Mouse (Mus musculus) MEL (cell line): Measurements from ENCODE around the gene Lrp3.

Experiments used
- CHD2 ChIP-seq: IDR thresholded peaks from 2 replicates; pipeline ENCODE4 v1.6.1; 2011; ENCODE audit warnings: low read length, improper control_type of control experiment
- CTCF ChIP-seq, 3 experiments: IDR thresholded peaks in 2 of 3; conservative IDR thresholded peaks in 1 of 3; 2 replicates each; pipeline ENCODE4 v1.5.1; 2011 to 2012; ENCODE audit warnings: low read length in 3 of 3, low read depth in 2 of 3, mild to moderate bottlenecking in 2 of 3, improper control_type of control experiment in 1 of 3, inconsistent platforms in 1 of 3, mixed read lengths in 1 of 3, moderate library complexity in 1 of 3; ENCODE audit not compliant: control insufficient read depth in 1 of 3, insufficient read depth in 1 of 3, poor library complexity in 1 of 3, severe bottlenecking in 1 of 3
- EP300 ChIP-seq, 2 experiments: IDR thresholded peaks; 2 replicates each; pipeline ENCODE4 v1.6.1; 2011; ENCODE audit warnings: improper control_type of control experiment in 2 of 2, low read length in 2 of 2, low read depth in 1 of 2, mild to moderate bottlenecking in 1 of 2
- GATA1 ChIP-seq: IDR thresholded peaks from 2 replicates; pipeline ENCODE4 v1.6.1; 2011; ENCODE audit warnings: low read depth, low read length, improper control_type of control experiment
- KAT2A ChIP-seq: conservative IDR thresholded peaks from 2 replicates; pipeline ENCODE4 v1.6.1; 2012; ENCODE audit warnings: low read depth, low read length, improper control_type of control experiment, inconsistent platforms
- MAX ChIP-seq: IDR thresholded peaks from 2 replicates; pipeline ENCODE4 v1.6.1; 2011; ENCODE audit warnings: low read length, improper control_type of control experiment
- MYB ChIP-seq: IDR thresholded peaks from 2 replicates; pipeline ENCODE4 v1.6.1; 2011; ENCODE audit warnings: mild to moderate bottlenecking, low read depth, low read length, improper control_type of control experiment
- POLR2A ChIP-seq, 2 experiments: IDR thresholded peaks; 2 replicates each; pipeline ENCODE4 v1.6.1; 2011 to 2012; ENCODE audit warnings: low read length in 2 of 2, mild to moderate bottlenecking in 2 of 2, control low read depth in 1 of 2, improper control_type of control experiment in 1 of 2, low read depth in 1 of 2, moderate library complexity in 1 of 2; ENCODE audit not compliant: control insufficient read depth in 1 of 2, insufficient read depth in 1 of 2, poor library complexity in 1 of 2
- RAD21 ChIP-seq: IDR thresholded peaks from 2 replicates; pipeline ENCODE4 v1.6.1; 2011; ENCODE audit warnings: mild to moderate bottlenecking, low read depth, low read length, improper control_type of control experiment
- SMC3 ChIP-seq: IDR thresholded peaks from 2 replicates; pipeline ENCODE4 v1.6.1; 2011; ENCODE audit warnings: low read depth, low read length, improper control_type of control experiment
- TAL1 ChIP-seq: IDR thresholded peaks from 2 replicates; pipeline ENCODE4 v1.6.1; 2012; ENCODE audit warnings: mild to moderate bottlenecking, inconsistent platforms, low read length, moderate library complexity, mixed read lengths
- TBP ChIP-seq: IDR thresholded peaks from 2 replicates; pipeline ENCODE4 v1.8.0; 2011; ENCODE audit warnings: low read depth, low read length, improper control_type of control experiment
- TCF12 ChIP-seq: IDR thresholded peaks from 2 replicates; pipeline ENCODE4 v1.6.1; 2014; ENCODE audit warnings: low read depth, mild to moderate bottlenecking, inconsistent platforms, low read length, improper control_type of control experiment, moderate library complexity
- USF1 ChIP-seq: IDR thresholded peaks from 2 replicates; pipeline ENCODE4 v1.6.1; 2014; ENCODE audit warnings: low read depth, mild to moderate bottlenecking, inconsistent platforms, low read length, improper control_type of control experiment, moderate library complexity

- TF ChIP-seq EP300 (IDR thresholded peaks at IDR 0.05; ENCODE audit: low read depth in 1 of 2, low read length in 2 of 2) = peak; percentile 30 to 61; a peak in 3 of 4 replicates
- TF ChIP-seq CTCF (IDR thresholded peaks at IDR 0.05 in 2 of 3, conservative IDR thresholded peaks at IDR 0.05 in 1 of 3; ENCODE audit: control insufficient read depth in 1 of 3, insufficient read depth in 1 of 3, low read depth in 2 of 3, low read length in 3 of 3, poor library complexity in 1 of 3, severe bottlenecking in 1 of 3) = no peak
- peak; percentile 50 for TF ChIP-seq TAL1
- TF ChIP-seq RAD21 = no peak
- peak; percentile 33 to 41; a peak in 1 of 4 replicates for TF ChIP-seq POLR2A (IDR thresholded peaks at IDR 0.05; ENCODE audit: control insufficient read depth in 1 of 2, insufficient read depth in 1 of 2, low read depth in 1 of 2, low read length in 2 of 2, poor library complexity in 1 of 2)
- no peak; the same call in 1 of the 2 replicates for TF ChIP-seq MAX
- TF ChIP-seq USF1 = no peak
- no peak for TF ChIP-seq SMC3
- TF ChIP-seq CHD2 = no peak
- no peak for TF ChIP-seq TBP
- peak; percentile 48; the same call in 1 of the 2 replicates for TF ChIP-seq TCF12
- TF ChIP-seq GATA1 = peak; percentile 51; the same call in 1 of the 2 replicates
- no peak for TF ChIP-seq MYB
- TF ChIP-seq KAT2A = no peak
These were observed 58.5 kb downstream of the Lrp3 start for GRCm38 (mm10) chr7:35156561-35157477.
